Mouse (Mus musculus): ENCODE measurements around the gene Keap1. TPM values are rescaled to one million over a fixed set of nuclear protein-coding genes. Genes with fewer than 3 reads are reported as not detected.

Gene Keap1
- total RNA-seq, 2 experiments from 2014 or later, result 41.9 to 43.1 TPM

Other genes starting within 250 kb of the Keap1 start
- 100 to 1,000 TPM; 139 to 148 TPM for gene Mrpl4, start 236.6 kb downstream of the Keap1 start, total RNA-seq (2021)
- 1 to 10 TPM; 8.5 to 9.9 TPM for gene Icam1, start 223.4 kb downstream of the Keap1 start, total RNA-seq (2021)
- gene Icam4, start 210.0 kb downstream of the Keap1 start, total RNA-seq (2021), result 1 to 10 TPM in 1 of 2 experiments, under 1 TPM in 1; 0.65 to 1.1 TPM
- not detected for gene Icam5, start 207.3 kb downstream of the Keap1 start, total RNA-seq (2021)
- gene Zglp1, start 172.3 kb downstream of the Keap1 start, total RNA-seq (2021), result not detected
- gene Gm49373, start 166.3 kb downstream of the Keap1 start, total RNA-seq (2021), result under 1 TPM; 0.17 to 0.33 TPM
- 10 to 100 TPM; 34.7 to 38.7 TPM for gene Fdx1l, start 165.7 kb downstream of the Keap1 start, total RNA-seq (2021)
- 1 to 10 TPM in 1 of 2 experiments, under 1 TPM in 1; 0.51 to 1.9 TPM for gene Gm38431, start 147.4 kb downstream of the Keap1 start, total RNA-seq (2021)
- gene Raver1, start 147.4 kb downstream of the Keap1 start, total RNA-seq (2021), result 10 to 100 TPM; 25.1 to 27.7 TPM
- 1 to 10 TPM; 8.2 to 9.6 TPM for gene Tyk2, start 108.1 kb downstream of the Keap1 start, total RNA-seq (2021)
- gene Cdc37, start 89.4 kb downstream of the Keap1 start, total RNA-seq (2021), result 100 to 1,000 TPM; 157 to 165 TPM
- 10 to 100 TPM; 45.9 to 52.0 TPM for gene Pde4a, start 73.6 kb downstream of the Keap1 start, total RNA-seq (2021)
- 1 to 10 TPM in 1 of 2 experiments, under 1 TPM in 1; 0.69 to 1.1 TPM for gene S1pr5, start 9.1 kb upstream of the Keap1 start, total RNA-seq (2021)
- gene Atg4d, start 25.9 kb upstream of the Keap1 start, total RNA-seq (2021), result 10 to 100 TPM; 78.0 to 99.6 TPM
- 10 to 100 TPM; 16.5 to 18.0 TPM for gene Kri1, start 48.6 kb upstream of the Keap1 start, total RNA-seq (2021)
- gene Cdkn2d, start 52.0 kb upstream of the Keap1 start, total RNA-seq (2021), result 10 to 100 TPM; 15.9 to 18.4 TPM
- not detected for gene Ap1m2, start 73.0 kb upstream of the Keap1 start, total RNA-seq (2021)
- gene Slc44a2, start 81.3 kb upstream of the Keap1 start, total RNA-seq (2021), result 100 to 1,000 TPM; 118 to 124 TPM
- 10 to 100 TPM; 28.9 to 29.0 TPM for gene Ilf3, start 128.5 kb upstream of the Keap1 start, total RNA-seq (2021)
- 1 to 10 TPM; 8.0 to 9.5 TPM for gene Qtrt1, start 172.5 kb upstream of the Keap1 start, total RNA-seq (2021)
- gene Dnm2, start 185.5 kb upstream of the Keap1 start, total RNA-seq (2021), result 10 to 100 TPM; 63.9 to 72.4 TPM